Mouse (Mus musculus): ENCODE data around the gene Tnr.
A peak's percentile ranks its signal among the peaks of the same experiment; 100 is the strongest.

Tnr gene

DNA sequence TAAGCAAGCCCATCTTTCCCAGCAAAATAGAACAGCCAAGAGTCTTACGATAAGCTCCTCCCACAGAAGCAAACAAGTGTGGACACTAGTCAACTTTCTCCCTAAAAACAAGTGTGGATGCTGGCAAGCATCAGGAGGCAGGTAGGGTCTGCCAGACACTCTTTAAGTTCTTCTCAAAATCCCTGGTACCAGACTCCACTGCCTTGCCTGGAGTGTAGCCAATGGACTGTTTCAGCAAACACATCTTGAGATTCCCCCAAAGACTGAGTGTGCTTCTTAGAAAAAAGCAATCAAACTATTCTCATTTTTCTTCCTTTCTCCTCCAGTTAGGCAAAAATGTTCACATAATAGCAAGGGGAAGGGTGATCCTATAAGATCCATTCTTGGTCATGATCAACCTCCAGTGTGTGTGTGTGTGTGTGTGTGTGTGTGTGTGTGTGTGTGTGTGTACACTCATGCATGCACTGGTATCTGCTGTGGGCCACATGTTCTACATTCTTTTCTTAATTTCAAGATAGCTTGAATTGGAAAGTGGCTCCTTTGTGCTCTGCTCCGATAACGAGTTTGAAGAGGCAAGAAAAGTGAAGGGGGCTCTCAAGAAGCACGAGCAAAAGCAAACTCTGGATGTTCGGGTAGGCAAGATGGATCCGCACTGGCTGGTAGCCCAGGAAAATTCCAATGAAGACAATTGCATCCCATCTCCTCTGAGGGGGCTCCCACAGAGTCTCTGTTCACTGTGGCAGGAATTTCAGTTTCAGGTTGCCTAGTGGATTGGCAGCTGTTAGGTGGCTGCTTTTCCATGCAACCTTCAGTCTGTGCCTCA, 346.3 kb downstream of the Tnr start:
- DNase-seq (ENCODE audit: low read depth, low spot score), result no peak

DNA sequence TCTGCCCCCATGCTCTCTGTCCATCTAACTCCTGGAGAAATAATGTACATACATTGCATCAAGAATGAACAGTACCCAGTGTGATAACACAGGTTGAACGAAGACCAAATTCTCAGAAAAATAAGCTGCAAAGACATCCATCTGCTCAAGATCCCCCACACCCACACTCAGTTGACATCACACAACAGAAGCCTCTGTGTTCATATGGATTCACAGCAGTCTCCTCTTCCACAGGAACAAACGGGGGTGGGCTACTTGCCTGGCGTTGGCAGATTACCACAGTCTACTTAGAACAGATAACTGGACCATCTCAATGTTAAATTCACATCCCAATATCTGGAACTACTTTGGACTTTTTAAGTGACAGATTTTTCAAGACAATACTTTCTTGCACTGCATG, 349.3 kb downstream of the Tnr start:
- DNase-seq (ENCODE audit: low read depth, low spot score), result no peak

DNA sequence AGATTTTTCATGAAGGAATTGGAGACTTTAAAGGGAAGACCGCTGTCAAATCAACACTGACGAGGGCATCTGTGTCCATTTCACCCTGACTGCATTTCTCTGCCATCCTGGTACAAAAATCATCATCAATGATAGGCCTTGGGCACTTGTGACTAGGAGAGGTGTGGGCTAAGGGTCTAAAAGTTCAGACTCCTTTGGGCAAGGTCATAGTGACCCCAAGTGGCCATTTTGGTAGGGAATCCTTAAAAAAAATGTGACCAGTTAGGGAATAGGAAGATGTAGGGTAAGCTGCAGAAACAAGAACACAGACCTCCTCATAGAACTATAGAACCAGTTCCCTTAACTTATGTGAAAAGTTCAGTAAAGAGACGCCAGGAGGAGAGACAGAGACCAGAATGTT, 355.1 kb downstream of the Tnr start:
- DNase-seq (ENCODE audit: low read depth, low spot score), result peak; percentile 34

DNA sequence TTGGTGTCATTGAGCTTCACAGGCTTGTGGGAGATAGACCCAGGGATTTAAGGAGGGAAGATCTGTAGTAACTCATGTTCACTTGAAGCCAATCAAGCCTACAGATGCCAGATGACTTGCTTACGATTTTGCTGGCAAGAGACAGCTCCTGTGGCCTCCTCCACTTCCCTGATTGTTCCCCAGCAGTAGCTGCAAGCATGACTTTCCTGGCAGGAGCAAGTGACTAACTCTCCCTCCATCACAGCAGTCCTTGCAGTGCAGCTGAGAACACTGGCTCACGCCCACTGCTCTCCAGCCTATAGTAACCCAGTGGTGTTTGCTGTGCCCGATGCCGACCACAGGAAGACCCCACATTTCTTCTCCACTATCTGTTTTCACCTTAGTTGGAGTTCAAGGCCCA, 356.3 kb downstream of the Tnr start:
- no peak for DNase-seq (ENCODE audit: low read depth, low spot score)

DNA sequence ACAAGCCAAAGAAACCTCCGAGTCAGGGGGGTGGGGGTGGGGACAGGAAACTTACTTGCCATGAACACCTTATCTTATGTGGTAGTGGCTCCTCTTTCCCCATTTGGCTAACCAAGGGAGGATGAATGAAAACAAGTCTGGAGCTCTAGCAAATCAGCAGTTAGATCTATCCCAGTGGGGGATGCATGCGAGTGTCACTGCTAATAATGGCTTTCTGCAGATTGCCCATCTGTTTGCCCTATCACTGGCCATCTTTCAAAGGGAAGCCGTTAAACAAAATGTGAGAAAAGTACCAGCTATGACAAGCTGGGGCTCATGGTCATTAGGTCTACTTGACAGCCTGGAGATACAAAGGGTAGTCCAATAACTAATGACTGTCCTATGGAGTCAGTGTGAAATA, 361.9 kb downstream of the Tnr start:
- no peak for DNase-seq (ENCODE audit: low read depth, low spot score)

DNA sequence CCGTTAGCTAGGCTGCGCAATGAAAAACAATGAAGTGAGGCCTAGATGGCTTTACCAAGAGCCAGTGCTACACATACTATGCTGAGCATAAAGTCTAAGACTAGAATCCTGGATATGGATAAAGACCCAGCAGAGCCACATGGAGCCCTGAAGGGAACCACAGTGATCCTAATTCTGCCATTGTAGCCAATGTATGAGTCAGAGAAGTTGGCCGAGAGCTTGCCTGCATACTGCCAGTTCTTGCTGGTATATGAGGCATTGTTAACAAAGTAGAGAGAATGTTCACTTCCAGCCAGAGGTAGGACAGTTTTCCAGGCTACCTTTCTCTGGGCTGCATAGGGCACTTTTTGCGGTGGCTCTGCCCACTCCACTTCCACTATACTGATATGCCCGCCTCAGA, 365.0 kb downstream of the Tnr start:
- DNase-seq (ENCODE audit: low read depth, low spot score), result no peak

DNA sequence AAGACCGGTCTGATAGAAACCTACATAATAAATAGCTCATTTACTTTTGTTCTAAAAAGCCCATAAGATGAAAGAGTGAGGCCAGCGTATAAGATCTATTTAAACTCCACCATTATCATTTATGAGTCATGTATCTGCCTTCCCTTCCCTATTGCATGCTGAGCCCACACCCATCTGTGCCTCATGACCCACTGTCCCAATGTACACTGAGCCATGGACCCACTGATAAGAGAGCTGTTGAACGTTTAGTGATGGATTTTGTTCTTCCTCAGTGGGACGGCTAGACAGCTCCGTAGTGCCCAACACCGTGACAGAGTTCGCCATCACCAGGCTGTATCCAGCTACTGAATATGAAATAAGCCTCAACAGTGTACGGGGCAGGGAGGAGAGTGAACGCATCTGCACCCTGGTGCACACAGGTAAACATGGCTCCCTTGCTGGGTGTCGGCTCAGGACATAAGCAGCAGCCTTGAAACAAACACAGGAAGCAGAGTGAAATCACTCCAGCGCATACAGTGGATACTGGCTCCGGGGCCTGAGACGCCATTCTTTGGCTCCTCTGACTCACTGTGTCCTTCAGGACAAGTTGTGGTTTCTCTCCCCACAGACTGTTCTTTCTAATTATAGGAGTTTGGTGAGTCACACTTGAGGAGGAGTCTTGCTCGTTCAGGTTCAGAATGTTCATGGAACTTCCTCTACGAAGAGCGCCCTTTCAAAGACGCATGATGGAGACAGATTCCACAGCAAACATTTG, 365.6 kb downstream of the Tnr start:
- no peak for DNase-seq (ENCODE audit: low read depth, low spot score)

DNA sequence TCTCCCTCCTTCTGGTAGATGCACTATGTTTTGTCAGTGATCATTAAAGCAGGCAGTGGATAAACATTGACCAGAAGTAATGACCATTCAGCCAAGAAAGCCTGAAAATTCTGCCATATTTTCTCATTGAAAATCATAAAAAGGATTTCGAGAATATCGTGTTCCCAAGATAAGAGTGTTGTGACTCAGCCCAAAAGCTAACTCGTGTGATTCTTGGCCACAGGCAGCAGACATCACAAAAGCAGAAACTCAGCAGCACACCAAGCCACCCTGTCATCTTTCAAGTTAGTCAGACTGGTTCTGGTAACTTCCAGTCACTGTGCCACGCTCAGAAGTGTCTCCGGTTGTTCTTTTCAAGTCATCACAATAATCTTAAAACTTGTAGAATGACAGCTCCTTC, 367.0 kb downstream of the Tnr start:
- DNase-seq (ENCODE audit: low read depth, low spot score), result no peak

DNA sequence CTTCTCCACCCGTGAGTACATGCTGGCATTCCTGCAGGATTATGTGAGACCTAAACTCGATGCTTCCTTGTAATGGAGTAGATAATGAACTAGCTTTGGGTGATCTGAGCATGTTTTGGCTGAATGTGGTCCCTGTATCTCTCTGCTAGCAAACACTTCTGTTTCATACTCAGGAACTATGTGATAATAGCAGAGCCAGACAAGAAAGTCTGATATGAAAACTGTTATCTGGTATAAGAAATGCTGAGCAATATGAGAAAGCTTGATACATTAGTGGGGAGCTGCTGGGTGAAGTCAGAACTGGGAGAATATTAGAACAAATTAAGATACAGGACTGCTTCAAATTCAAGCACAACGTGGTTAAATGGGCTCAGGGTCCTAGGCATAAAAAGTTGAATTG, 371.5 kb downstream of the Tnr start:
- DNase-seq (ENCODE audit: low read depth, low spot score), result no peak

DNA sequence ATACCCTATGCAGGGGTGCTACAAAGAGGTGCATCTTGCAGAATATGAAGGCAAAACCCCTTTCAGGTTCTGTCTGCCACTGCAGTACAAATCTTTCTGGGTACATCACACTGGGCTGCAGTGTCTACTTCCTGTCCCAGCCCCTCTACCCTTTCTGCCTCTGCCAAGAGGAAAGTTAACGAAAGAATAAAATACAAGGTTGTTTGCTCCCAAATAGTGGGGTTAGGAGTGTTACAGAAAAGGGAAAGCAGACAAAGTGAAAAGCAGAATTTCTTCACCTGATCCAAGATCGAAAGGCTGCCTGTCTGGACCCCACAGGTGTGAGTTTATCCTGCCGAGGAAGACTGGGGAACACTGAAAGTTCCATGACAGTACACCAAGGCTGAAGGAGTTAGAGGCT, 376.4 kb downstream of the Tnr start:
- DNase-seq (ENCODE audit: low read depth, low spot score), result no peak

DNA sequence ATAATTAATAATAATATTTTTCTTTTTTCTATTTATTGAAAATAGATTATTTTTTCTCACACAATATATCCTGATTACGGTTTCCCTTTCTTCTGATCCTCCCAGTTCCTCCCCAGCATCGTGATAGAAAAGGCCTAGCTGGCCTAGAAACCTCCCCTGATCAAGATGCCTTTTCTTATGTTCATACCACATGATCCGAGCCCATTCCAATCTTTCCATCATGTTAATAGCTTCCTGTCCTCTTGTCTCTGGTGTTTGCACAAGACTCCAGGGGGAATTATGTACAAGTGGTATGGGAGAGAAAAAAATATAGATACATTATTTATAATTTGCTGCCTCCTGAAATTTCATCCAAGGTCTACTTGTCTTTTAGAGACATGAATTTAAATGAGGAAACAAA, 377.1 kb downstream of the Tnr start:
- DNase-seq (ENCODE audit: low read depth, low spot score), result no peak

DNA sequence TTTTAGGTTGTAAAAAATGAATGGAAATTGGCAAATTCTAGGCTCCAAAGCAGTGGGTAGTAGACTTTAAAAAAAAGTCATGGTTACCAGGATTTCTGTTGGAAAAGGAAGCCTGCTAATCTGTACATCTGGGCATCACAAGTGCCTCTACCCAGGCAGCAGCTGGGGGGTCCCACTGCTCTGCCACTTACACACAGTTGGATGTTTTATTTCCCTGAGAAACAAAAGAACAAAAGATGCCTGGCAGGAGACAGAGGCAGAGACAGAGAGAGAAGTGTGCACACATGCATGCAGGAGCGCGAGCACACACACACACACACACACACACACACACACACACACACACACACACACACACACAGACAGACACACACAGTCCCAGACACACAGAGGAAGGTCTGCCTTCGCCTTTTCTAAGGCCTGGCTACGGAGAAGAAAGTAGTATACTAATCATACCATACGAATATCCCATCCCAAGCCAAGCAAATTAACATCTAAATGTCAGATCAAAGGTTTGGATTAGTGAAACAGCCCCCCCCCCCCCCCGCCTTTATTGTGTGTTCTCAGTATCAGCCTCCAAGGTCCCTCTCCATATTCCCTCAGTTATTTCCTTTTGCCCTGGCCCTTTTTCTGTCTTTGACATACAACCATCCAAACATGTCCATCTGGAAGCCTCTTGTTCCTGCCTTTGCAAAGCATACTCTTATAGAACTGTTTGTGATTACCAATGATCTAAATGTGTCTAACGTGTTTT, 378.0 kb downstream of the Tnr start:
- no peak for DNase-seq (ENCODE audit: low read depth, low spot score)

DNA sequence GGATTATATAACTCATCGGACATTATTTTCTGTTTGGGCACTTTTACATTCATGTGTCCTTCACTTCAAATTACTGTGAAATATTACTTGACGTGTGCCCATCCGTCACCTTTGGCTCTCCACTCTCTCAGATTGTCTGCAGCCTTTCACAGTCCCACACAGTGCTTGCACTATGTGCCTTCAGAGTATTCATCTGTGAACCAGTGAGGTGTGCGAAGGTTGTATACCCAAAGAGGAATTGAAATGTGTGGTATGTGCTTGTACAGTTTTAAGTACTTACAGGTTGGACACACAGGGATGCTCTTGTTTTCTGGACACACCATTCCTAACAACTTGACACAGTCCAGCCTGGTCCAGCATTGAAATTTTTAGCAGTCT, 378.5 kb downstream of the Tnr start:
- DNase-seq (ENCODE audit: low read depth, low spot score), result no peak

DNA sequence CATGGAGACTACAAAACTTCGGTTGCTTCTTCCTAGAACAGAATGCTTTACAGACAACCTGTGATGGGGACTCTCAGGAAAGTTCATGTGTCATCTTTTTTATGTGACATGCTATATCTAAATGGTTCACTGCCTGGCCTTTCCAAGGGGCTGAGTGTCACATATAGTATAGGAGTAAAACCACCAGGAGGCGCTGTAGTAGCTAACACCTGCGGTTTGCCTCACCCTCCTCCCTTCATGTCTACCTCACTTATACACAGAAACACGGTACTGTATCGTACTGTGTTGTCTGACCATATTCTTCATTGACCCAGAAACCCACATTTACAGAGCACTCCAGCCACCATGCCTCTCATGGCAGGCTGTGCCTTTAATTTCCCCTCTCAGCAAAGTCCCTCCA, 387.4 kb downstream of the Tnr start:
- peak; percentile 25 for DNase-seq (ENCODE audit: low read depth, low spot score)

DNA sequence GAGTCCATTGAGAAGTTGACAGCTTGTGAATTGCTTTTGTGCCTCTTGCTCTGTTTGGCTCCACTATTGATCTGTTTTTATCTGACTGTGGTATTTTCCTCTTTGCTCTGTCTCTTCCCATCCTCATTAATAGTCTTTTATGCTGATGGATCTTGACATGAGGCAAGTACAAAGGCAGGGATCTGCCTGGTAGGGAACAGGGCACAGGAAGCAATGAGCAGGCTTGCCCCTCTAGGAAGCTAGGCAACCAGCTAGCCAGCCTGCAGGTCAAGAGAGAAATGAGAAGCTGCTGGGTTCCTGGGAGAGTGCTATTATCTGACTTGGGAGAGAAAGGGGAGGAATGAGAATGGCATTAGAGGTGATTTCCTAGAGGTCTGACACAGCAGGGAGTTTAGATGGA, 391.2 kb downstream of the Tnr start:
- no peak for DNase-seq (ENCODE audit: low read depth, low spot score)

DNA sequence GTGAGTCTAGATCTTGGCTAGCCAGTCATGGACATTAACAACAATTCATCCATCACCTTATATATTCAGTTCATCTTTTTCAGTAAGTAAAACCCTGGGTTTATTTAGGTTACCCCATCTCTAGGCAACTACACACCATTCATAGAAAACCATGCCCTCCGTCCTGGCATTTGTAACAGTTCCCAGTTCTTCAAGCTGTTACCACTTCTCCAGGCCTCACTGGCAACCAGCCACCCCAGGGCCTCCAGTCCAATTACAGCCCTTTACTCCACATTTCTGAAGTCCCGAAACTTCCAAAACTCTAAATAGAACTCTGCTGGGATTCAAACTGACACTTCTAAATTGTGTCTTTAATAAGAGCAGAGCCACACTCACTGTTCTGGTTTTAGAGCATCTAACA, 397.0 kb downstream of the Tnr start:
- no peak for DNase-seq (ENCODE audit: low read depth, low spot score)

DNA sequence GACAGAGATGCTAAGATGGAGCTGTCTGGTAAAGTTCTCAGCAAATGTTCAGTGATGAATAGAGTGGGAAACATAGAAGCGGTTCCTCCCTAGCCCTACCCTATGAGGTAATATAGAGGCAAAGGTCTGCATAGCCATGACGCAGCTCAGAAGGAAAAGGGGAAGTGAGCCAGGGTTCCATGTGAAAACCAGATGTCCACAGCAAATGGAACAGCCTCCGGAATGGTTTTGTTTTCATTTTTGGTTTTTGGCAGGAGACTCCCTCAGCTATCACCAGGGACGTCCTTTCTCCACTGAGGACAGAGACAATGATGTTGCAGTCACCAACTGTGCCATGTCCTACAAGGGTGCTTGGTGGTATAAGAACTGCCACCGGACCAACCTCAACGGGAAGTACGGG, 399.4 kb downstream of the Tnr start:
- no peak for DNase-seq (ENCODE audit: low read depth, low spot score)

DNA sequence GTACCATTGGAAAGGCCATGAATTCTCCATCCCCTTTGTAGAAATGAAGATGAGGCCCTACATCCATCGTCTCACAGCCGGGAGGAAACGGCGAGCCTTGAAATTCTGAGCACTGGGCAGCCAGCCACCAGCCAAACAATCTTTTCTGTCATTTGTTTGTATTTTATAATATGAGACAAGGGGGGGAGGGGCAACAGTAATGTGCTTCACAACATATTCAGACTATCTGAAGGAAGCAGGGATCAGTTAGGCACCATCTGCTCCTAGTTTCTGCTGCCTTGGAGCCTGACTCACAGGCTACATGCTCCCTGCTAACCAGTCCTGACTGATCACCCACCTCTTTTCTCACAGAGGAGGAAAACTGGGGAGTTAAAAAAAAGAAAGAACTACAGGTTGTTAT, 400.5 kb downstream of the Tnr start:
- DNase-seq (ENCODE audit: low read depth, low spot score), result no peak

DNA sequence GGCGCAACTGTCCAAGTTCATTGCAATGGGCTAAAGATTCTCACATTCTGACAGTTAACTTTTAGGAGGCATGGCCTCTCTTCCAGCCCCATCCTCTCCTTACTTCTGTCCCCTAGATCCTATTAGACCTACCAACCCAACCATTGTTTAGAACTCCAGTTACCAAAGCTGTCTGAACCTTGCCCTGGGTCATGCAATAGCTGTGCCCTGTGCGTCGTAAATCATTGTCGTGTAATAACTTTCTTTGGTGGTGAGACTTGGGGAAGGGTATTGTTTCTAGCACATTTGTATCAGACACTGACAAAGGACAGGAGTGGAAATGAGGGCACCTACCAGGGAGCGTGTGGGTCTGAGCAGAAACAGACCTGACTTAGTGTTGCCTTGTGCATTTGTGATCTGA, 401.1 kb downstream of the Tnr start:
- DNase-seq (ENCODE audit: low read depth, low spot score), result peak; percentile 2

DNA sequence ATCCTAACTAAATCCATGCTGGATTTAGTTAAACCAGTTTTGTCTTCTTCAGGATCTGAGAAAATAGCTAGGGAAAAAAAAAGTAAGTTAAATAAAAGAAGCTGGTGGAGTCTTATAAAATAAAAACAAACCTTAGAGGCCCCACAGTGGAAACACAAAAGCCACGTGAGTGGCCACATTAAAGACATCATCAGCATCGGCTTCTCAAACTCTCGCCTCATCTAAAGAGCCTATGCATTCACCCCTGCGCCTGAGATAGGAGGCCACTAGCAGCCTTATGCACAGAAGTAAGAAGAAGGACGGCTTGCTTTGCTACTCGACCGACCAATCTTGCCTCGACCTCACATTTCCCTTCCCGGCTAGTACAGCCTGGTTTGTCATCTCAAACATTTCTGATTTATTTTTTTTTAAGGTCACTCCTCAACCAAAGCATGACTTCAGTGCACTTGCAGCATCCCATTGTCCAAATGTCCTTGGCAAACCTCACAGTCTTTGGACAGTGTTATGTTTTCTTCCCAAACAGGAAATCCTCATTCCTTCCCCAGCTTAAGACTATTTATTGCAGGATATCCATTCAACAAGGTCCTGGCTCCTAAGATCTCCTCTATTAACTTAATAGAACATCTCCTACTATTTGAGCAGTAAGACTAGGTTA, 405.2 kb downstream of the Tnr start:
- no peak for DNase-seq (ENCODE audit: low read depth, low spot score)

DNA sequence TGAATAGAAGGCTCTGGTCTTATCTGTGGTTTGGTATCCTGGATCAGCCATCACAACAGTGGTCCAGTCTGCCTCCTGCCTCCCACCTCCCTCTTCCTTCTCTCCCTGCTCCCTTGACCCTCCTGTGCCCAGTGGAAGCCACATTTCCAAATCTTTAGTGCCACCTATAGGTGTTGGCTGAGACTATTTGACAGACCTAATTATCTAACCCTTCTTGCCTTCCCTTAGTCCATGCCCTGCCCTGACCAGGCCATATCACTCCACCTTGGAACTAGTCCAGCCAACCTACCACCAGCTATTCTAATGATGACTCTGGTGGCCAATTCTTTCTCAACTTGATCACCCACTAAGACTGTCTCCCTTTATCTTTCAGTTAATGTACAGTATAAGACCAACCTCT, 408.5 kb downstream of the Tnr start:
- no peak for DNase-seq (ENCODE audit: low read depth, low spot score)

DNA sequence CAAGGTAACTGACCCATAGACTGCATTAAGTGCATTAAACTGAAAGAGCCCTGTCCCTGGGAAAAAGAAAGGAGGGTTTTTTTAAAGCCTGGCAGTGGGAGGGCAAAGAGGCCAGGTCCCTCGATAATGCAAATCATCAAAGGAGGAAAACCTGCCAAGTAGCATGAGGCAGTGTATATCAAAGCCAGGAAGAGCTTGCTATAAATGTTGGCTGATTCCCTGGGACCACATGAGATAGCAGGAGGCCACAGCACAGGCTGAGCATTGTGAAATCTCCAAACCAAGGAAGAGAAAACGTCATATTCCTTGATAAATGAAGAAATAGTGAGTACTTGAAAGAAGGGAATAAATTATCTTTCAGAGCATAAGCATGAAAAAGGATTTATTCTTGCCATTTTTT, 409.0 kb downstream of the Tnr start:
- DNase-seq (ENCODE audit: low read depth, low spot score), result no peak

All from forelimb bud, embryonic 11.5 days (tissue).